Mouse (Mus musculus): ENCODE results near the gene Cavin4.

DNA sequence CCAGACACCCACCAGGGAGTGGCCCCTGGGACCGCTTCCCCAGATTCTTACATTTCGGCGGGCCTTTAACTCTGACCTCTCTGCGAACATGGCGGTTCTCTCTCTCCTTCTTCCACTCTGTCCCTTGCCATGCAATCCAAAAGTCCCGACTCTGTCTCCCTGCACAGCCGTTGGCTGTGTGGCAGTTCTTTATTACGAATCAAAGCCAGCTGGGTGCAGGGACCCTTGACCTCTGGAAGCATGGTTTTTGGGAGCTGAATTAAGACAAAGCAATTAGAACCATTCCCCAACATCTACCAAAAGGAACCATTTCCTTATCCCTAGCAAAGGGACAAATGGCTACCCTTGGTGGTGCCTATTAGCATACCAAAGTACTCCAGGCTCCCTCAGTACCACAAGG is 19.8 kb downstream of the Cavin4 start:
- TF ChIP-seq POLR2AphosphoS2 (IDR thresholded peaks at IDR 0.05; ENCODE audit: insufficient read length, low read depth) (no peak), POLR2A (IDR thresholded peaks at IDR 0.05; ENCODE audit: insufficient read length, low read depth) (no peak), MYOD1 (IDR thresholded peaks at IDR 0.05; ENCODE audit: control insufficient read depth in 1 of 3, insufficient read length in 2 of 3, low read depth in 2 of 3) (no peak), USF1 (IDR thresholded peaks at IDR 0.05; ENCODE audit: low read depth) (no peak), TCF12 (IDR thresholded peaks at IDR 0.05; ENCODE audit: insufficient read depth, poor library complexity, severe bottlenecking) (no peak), E2F4 (IDR thresholded peaks at IDR 0.05; ENCODE audit: insufficient read depth) (no peak), MYOG (IDR thresholded peaks at IDR 0.05; ENCODE audit: control insufficient read depth in 1 of 3, insufficient read depth in 1 of 3, insufficient read length in 2 of 3, low read depth in 2 of 3) (no peak), REST (IDR thresholded peaks at IDR 0.05; ENCODE audit: insufficient read depth, insufficient read length) (no peak), MAX (IDR thresholded peaks at IDR 0.05; ENCODE audit: low read depth) (no peak), CEBPB (IDR thresholded peaks at IDR 0.05; ENCODE audit: insufficient read depth, poor library complexity, severe bottlenecking) (no peak), TCF3 (IDR thresholded peaks at IDR 0.05; ENCODE audit: insufficient read length, low read depth) (no peak), SRF (IDR thresholded peaks at IDR 0.05; ENCODE audit: control insufficient read depth, insufficient read length, low read depth) (no peak)

All from myocyte (in vitro differentiated cells).